Mouse (Mus musculus) liver, embryonic 13.5 days (tissue): ENCODE data around the gene Rac2. TPM values are rescaled to one million over a fixed set of nuclear protein-coding genes. Genes with fewer than 3 reads are reported as not detected.

Experiments used
- ATAC-seq: fragments of 200-750 bp; cut with Nextera tagmentation; 2 replicates; pipeline ENCODE4 v1.8.0; 2017; ENCODE audit warnings: low read depth, mild to moderate bottlenecking, moderate number of reproducible peaks, moderate library complexity
- DNase-seq: peaks from one replicate; pipeline ENCODE4 v3.0.0; 2022
- H3K27ac ChIP-seq: fragments of 300-500 bp; sonication (generic); 2 replicates; pipeline ENCODE4 v1.5.1; 2015; ENCODE audit warnings: moderate library complexity, mild to moderate bottlenecking, inconsistent platforms
- H3K27me3 ChIP-seq: fragments of 300-500 bp; sonication (generic); 2 replicates; pipeline ENCODE4 v1.6.1; 2015; ENCODE audit warnings: mild to moderate bottlenecking, inconsistent platforms
- H3K36me3 ChIP-seq: fragments of 300-500 bp; sonication (generic); 2 replicates; pipeline ENCODE4 v1.6.1; 2015; ENCODE audit warnings: mild to moderate bottlenecking, inconsistent platforms
- H3K4me1 ChIP-seq: fragments of 300-500 bp; sonication (generic); replicated peaks from 2 replicates; pipeline ENCODE4 v1.6.1; 2015; ENCODE audit warnings: inconsistent platforms
- H3K4me2 ChIP-seq: fragments of 300-500 bp; sonication (generic); 2 replicates; pipeline ENCODE4 v1.6.1; 2015; ENCODE audit warnings: inconsistent platforms, mild to moderate bottlenecking, moderate library complexity
- H3K4me3 ChIP-seq: fragments of 300-500 bp; sonication (generic); replicated peaks from 2 replicates; pipeline ENCODE4 v1.5.1; 2015; ENCODE audit warnings: mild to moderate bottlenecking, inconsistent platforms
- H3K9ac ChIP-seq: fragments of 300-500 bp; sonication (generic); 2 replicates; pipeline ENCODE4 v1.6.1; 2015; ENCODE audit warnings: mild to moderate bottlenecking, inconsistent platforms
- H3K9me3 ChIP-seq: fragments of 300-500 bp; sonication (generic); replicated peaks from 2 replicates; pipeline ENCODE4 v1.6.1; 2016; ENCODE audit warnings: inconsistent platforms
- WGBS: fragments of 180-500 bp; shearing (Covaris S2); methylation state at CpG from one replicate; pipeline ENCODE4 v1.1.7; 2015; ENCODE audit not compliant: insufficient replicate concordance; 5-methylcytosine and 5-hydroxymethylcytosine counted together
- polyA plus RNA-seq: library from polyadenylated mRNA; unstranded; fragments of >200 nt; fragmentation: Nextera tagmentation; extraction: Ambion mirVana; gene quantifications from 2 replicates; pipeline ENCODE4 v1.2.1, GENCODE M21; 2015

Gene Rac2
- polyA plus RNA-seq, 1 experiment from 2014 or later: 81.2 TPM

DNA sequence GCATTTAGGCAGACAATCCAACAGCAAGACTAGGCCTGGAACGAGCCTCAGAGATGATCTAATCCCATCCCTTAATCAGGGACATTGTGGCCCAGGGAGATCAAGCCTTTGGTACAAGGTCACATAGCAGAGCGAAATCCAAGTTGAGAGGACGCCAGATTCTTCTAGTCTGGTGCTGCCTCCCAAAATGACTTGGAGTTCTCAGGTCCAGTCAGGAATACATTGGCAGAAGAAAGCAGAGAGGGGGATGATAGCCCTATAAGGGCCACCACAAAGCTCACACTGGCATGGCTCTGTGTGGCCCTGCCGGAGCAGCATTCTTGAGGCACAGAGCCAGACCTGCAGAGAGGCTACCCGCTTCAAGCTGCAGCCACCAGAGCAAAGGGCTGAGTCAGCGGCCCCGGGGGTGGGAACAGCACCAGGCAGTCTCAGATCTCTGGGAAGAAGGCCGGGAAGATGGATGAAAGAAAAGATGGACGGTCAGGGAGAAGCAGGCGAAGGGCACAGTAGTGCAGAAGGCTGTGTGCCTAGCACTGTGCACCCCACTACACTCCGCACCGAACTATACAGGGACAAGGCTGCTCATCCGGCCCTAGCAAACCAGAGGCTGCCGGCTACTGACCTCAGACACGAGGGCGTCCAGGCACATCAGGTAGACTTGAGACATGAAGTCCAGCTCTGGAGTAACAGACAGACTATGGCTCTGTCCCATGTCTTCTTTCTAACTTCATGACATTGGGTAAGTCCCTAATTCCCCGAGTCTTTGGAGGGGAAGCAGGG, 41.7 kb downstream of the Rac2 start, which contains the start of gene C1qtnf6:
Gene C1qtnf6 (minus strand): TSS at position 746 of the 780 bp plus-strand sequence.
- Histone ChIP-seq H3K9me3 (no peaks in the 10 kb centered on the region), H3K9ac (peak within 1 kb of the TSS; percentile 49), H3K4me1 (peaks cover 44% of the 10 kb centered on the region), H3K4me3 (peak within 1 kb of the TSS; percentile 34), H3K36me3 (no peaks in the 10 kb centered on the region), H3K4me2 (peak within 1 kb of the TSS; percentile 59), H3K27ac (peak within 1 kb of the TSS; percentile 79), H3K27me3 (peaks cover 17% of the 10 kb centered on the region)
- no peak for ATAC-seq
- DNase-seq: no peak
- 57% methylated on average over 17 of the region's 17 CpGs for WGBS

DNA sequence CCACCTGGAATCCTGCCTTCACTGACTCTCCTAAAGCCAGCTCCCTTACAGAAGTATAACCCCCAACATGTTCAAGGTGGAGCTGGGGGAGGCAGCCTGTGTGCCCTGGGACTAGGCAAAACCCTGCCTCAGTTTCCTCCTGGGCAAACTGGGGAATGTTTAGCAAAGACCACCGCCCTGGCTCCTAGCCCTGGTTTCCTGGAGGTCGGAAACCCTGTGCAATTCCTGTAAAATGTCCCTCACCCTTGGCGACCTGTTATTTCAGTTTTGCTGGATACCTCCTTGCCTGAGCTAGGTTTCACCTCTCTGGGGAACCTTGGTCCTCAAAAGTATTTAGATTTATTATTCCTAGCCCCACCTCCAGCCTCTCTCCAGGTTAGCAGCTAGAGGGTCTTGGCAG, 42.4 kb downstream of the Rac2 start:
- ATAC-seq (no peak), DNase-seq (no peak)
- H3K36me3 ChIP-seq: no peaks in the 10 kb centered on the region
- no peak overlapping the region for H3K27ac ChIP-seq
- no peak overlapping the region for H3K9ac ChIP-seq
- peaks cover 44% of the 10 kb centered on the region for H3K4me1 ChIP-seq
- H3K4me3 ChIP-seq: no peak overlapping the region
- peak overlapping the region; percentile 58; the same call in 1 of the 2 replicates for H3K4me2 ChIP-seq
- H3K27me3 ChIP-seq: peaks cover 17% of the 10 kb centered on the region
- 51% methylated on average over 3 of the region's 3 CpGs for WGBS
- no peaks in the 10 kb centered on the region for H3K9me3 ChIP-seq

GRCm38 (mm10) chr15:78529428-78529990, 43.1 kb downstream of the Rac2 start:
- DNase-seq: no peak
- peaks cover 44% of the 10 kb centered on the region for H3K4me1 ChIP-seq
- peaks cover 17% of the 10 kb centered on the region for H3K27me3 ChIP-seq
- H3K36me3 ChIP-seq: no peaks in the 10 kb centered on the region
- H3K4me3 ChIP-seq: peak overlapping the region; percentile 40
- peak overlapping the region; percentile 50 for H3K27ac ChIP-seq
- 11% methylated on average over 15 of the region's 15 CpGs for WGBS
- H3K9ac ChIP-seq: peak overlapping the region; percentile 43
- peak overlapping the region; percentile 58 for H3K4me2 ChIP-seq
- peak; percentile 32; the same call in 1 of the 2 replicates for ATAC-seq
- no peaks in the 10 kb centered on the region for H3K9me3 ChIP-seq

DNA sequence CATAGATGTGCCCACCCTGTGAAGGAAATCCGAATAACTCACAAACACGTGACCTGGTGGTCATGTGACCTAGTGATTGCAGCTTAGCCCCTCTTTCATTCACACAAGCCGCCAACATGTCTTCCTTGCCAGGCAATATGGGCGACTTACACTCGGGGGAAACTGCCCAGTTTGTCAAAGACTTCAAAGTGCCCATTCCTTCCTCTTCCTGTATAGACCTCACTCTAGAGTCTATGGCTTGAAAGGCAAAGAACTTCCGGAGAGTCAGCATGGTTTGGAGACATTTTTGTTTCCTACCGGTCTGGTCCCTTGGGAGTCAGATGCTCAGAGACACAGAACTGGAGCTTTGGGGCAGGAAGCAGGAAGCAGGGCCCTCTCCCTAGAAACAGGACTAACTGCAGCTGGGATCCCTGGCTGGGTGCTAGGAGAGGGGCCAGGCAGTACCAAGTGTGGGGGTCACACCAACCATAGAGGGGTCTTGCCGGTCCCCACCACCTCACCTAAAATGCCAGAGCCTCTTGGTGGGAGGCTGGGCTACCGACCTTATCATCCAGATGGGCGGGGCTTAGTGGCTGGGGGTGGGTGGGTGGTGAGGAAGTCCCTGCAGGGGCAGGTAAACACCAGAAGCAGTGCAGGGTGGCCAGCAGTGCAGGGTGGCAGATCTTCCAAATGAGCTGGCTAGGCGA, 43.7 kb downstream of the Rac2 start:
- Histone ChIP-seq H3K4me2 (peak overlapping the region; percentile 58), H3K4me3 (peak overlapping the region; percentile 40), H3K9ac (peak overlapping the region; percentile 43), H3K4me1 (peaks cover 44% of the 10 kb centered on the region), H3K27ac (peak overlapping the region; percentile 50), H3K36me3 (no peaks in the 10 kb centered on the region), H3K27me3 (peaks cover 17% of the 10 kb centered on the region), H3K9me3 (no peaks in the 10 kb centered on the region)
- DNase-seq (no peak), ATAC-seq (0 out of 2 replicates have a peak, but pooled peaks have one; percentile 3)
- WGBS: 24% methylated on average over 11 of the region's 11 CpGs

DNA sequence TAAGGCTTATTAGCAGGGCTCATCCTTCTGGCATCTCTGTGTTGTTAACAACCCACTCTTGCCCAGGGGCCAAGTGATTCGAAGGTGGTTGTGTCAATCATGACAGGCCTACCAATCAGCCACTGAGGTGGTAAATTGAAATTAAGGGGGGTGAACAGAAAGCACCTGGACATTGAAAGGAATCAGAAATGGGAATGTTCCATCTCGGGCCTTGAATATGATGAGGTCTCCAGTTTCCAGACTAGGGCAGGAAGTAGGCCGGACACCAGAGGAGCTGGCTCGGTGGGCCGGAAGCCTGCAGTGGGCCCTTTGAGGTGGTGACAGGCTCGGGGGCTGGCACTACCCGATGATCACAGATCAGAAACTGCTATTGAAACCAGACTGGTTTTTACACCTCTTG, 44.6 kb downstream of the Rac2 start:
- ATAC-seq (no peak), DNase-seq (no peak)
- Histone ChIP-seq H3K27ac (no peak overlapping the region), H3K4me3 (no peak overlapping the region), H3K4me1 (peaks cover 39% of the 10 kb centered on the region), H3K4me2 (no peak overlapping the region), H3K9me3 (no peaks in the 10 kb centered on the region), H3K36me3 (no peaks in the 10 kb centered on the region), H3K9ac (no peak overlapping the region), H3K27me3 (peaks cover 17% of the 10 kb centered on the region)
- 41% methylated on average over 7 of the region's 7 CpGs for WGBS

GRCm38 (mm10) chr15:78524163-78524562, 48.4 kb downstream of the Rac2 start:
- DNase-seq (no peak), ATAC-seq (no peak)
- Histone ChIP-seq H3K4me3 (no peak overlapping the region), H3K4me2 (no peak overlapping the region), H3K9me3 (no peaks in the 10 kb centered on the region), H3K36me3 (no peaks in the 10 kb centered on the region), H3K27ac (no peak overlapping the region), H3K4me1 (peaks cover 22% of the 10 kb centered on the region), H3K27me3 (no peaks in the 10 kb centered on the region), H3K9ac (no peak overlapping the region)
- 83% methylated on average over 5 of the region's 5 CpGs for WGBS

DNA sequence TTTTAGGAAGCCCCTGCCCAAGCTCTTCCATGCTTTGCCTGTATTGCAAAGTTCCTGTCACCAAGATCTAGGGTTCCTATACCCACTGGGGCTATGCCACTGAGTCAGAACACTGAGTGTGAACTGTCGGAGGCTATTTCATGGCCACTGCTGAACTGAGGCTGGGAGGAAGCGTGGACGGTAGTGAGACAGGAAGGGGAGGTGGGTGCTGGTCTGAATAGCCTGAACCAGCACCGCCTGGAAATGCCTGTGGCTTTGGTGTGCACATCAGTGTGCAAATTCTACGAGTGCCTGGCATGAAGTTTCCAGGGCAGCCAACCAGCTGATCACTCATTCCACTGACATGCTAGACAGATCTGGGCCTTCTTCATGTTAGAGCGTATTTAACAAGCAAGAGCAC, 50.7 kb downstream of the Rac2 start:
- H3K4me2 ChIP-seq: no peak overlapping the region
- H3K9me3 ChIP-seq: no peaks in the 10 kb centered on the region
- no peak overlapping the region for H3K27ac ChIP-seq
- 37% methylated on average over 6 of the region's 6 CpGs for WGBS
- 0 out of 2 replicates have a peak, but pooled peaks cover 10% of the 10 kb centered on the region for H3K4me1 ChIP-seq
- H3K27me3 ChIP-seq: no peaks in the 10 kb centered on the region
- H3K36me3 ChIP-seq: no peaks in the 10 kb centered on the region
- no peak for DNase-seq
- H3K4me3 ChIP-seq: no peak overlapping the region
- no peak for ATAC-seq
- H3K9ac ChIP-seq: no peak overlapping the region

DNA sequence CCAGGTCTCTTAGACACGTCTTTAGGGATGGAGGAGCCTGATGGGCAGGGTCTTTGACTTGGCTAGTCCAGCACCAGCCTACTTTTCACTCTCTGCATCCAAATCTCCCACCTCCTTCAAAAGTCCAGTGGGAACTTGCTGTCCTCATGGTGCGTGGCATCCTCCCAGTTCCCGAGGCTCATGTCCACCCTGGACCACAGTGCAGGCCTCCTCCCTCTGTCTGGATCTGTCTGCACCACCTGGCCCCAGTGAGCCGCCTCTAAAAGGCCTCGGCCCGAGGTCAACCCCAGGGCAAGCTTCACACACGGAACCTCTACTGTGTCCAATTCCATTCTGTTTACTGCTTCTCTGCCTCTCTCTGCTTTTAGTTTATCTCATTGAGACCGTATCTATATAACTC, 51.3 kb downstream of the Rac2 start:
- DNase-seq (no peak), ATAC-seq (no peak)
- H3K4me3 ChIP-seq: no peak overlapping the region
- no peak overlapping the region for H3K27ac ChIP-seq
- no peaks in the 10 kb centered on the region for H3K36me3 ChIP-seq
- 56% methylated on average over 8 of the region's 8 CpGs for WGBS
- H3K4me2 ChIP-seq: no peak overlapping the region
- H3K4me1 ChIP-seq: 0 out of 2 replicates have a peak, but pooled peaks cover 10% of the 10 kb centered on the region
- no peak overlapping the region for H3K9ac ChIP-seq
- H3K9me3 ChIP-seq: no peaks in the 10 kb centered on the region
- H3K27me3 ChIP-seq: no peaks in the 10 kb centered on the region

GRCm38 (mm10) chr15:78520112-78520715, 52.4 kb downstream of the Rac2 start:
- ATAC-seq (no peak), DNase-seq (no peak)
- Histone ChIP-seq H3K27ac (no peak overlapping the region), H3K36me3 (no peaks in the 10 kb centered on the region), H3K27me3 (no peaks in the 10 kb centered on the region), H3K9me3 (no peaks in the 10 kb centered on the region), H3K9ac (no peak overlapping the region), H3K4me2 (no peak overlapping the region), H3K4me1 (0 out of 2 replicates have a peak, but pooled peaks cover 10% of the 10 kb centered on the region), H3K4me3 (no peak overlapping the region)
- WGBS: 38% methylated on average over 13 of the region's 13 CpGs

- no peak overlapping the region for H3K27ac ChIP-seq
Observed at GRCm38 (mm10) chr15:78518221-78518620, 54.4 kb downstream of the Rac2 start.

DNA sequence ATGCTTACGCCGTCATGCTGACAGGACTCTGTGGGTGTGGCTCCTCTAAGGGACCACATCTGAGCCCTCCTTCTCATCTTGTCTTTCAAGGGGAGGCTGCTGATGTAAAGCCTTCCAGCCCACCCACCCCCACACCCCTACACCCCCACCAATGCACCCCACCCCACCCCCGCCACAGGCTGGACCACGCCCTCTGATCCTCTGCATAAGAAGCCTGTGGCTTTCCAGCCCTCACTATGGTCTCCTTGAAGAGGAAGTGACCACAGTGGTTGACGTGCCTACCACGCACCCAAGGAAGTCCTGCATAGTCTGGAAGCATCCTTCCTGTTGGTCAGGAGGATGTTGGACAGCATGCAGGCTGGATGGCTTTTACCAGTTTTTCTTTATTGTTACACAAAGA, 56.8 kb downstream of the Rac2 start:
- H3K4me2 ChIP-seq: no peak overlapping the region
- peaks cover 15% of the 10 kb centered on the region; the same call in 1 of the 2 replicates for H3K4me1 ChIP-seq
- no peaks in the 10 kb centered on the region for H3K36me3 ChIP-seq
- H3K27ac ChIP-seq: no peak overlapping the region
- ATAC-seq (no peak), DNase-seq (no peak)
- no peaks in the 10 kb centered on the region for H3K9me3 ChIP-seq
- no peak overlapping the region for H3K4me3 ChIP-seq
- H3K9ac ChIP-seq: no peak overlapping the region
- 41% methylated on average over 6 of the region's 6 CpGs for WGBS
- H3K27me3 ChIP-seq: no peaks in the 10 kb centered on the region

More at GRCm38 (mm10) chr15:78518221-78518620, 54.4 kb downstream of the Rac2 start:
- ATAC-seq (no peak), DNase-seq (no peak)
- H3K9ac ChIP-seq: no peak overlapping the region
- peaks cover 10% of the 10 kb centered on the region; the same call in 1 of the 2 replicates for H3K4me1 ChIP-seq
- no peaks in the 10 kb centered on the region for H3K36me3 ChIP-seq
- no peak overlapping the region for H3K4me3 ChIP-seq
- no peaks in the 10 kb centered on the region for H3K27me3 ChIP-seq
- 49% methylated on average over 7 of the region's 7 CpGs for WGBS
- H3K9me3 ChIP-seq: no peaks in the 10 kb centered on the region
- no peak overlapping the region for H3K4me2 ChIP-seq
